Mouse (Mus musculus) MEL (cell line): ENCODE results near the gene Rgs8. TPM values are rescaled to one million over a fixed set of nuclear protein-coding genes. Genes with fewer than 3 reads are reported as not detected.

Experiments
- DNase-seq: peaks from one replicate; pipeline ENCODE4 v3.0.0; 2011; ENCODE audit warnings: low read depth, low spot score
- H3K27ac ChIP-seq: 2 replicates; pipeline ENCODE4 v1.5.1; 2012; ENCODE audit warnings: low read depth, mild to moderate bottlenecking, control low read depth, low read length, moderate library complexity; ENCODE audit not compliant: control insufficient read depth
- H3K27me3 ChIP-seq, 2 experiments: fragments of 150-350 bp in 1 of 2; sonication (generic) in 1 of 2; 2 replicates each; pipeline ENCODE4 v1.6.1; 2012; ENCODE audit warnings: low read length in 2 of 2, mild to moderate bottlenecking in 2 of 2, improper control_type of control experiment in 1 of 2, moderate library complexity in 1 of 2; ENCODE audit not compliant: insufficient read depth in 2 of 2, control insufficient read depth in 1 of 2
- H3K36me3 ChIP-seq, 2 experiments: 2 replicates each; pipeline ENCODE4 v1.6.1; 2012 to 2014; ENCODE audit warnings: low read length in 2 of 2, improper control_type of control experiment in 1 of 2, inconsistent platforms in 1 of 2, mild to moderate bottlenecking in 1 of 2; ENCODE audit not compliant: insufficient read depth in 2 of 2, control insufficient read depth in 1 of 2
- H3K4me1 ChIP-seq, 2 experiments: fragments of 150-350 bp in 1 of 2; sonication (generic) in 1 of 2; 2 replicates each; pipeline ENCODE4 v1.6.1; 2012; ENCODE audit warnings: low read length in 2 of 2, improper control_type of control experiment in 1 of 2, mild to moderate bottlenecking in 1 of 2; ENCODE audit not compliant: insufficient read depth in 2 of 2, control insufficient read depth in 1 of 2
- H3K4me3 ChIP-seq, 2 experiments: fragments of 150-350 bp in 1 of 2; sonication (generic) in 1 of 2; 2 replicates each; pipeline ENCODE4 v1.5.1; 2012; ENCODE audit warnings: low read depth in 2 of 2, low read length in 2 of 2, mild to moderate bottlenecking in 2 of 2, moderate library complexity in 2 of 2, control low read depth in 1 of 2, improper control_type of control experiment in 1 of 2; ENCODE audit not compliant: control insufficient read depth in 1 of 2, insufficient read depth in 1 of 2
- H3K79me2 ChIP-seq: 2 replicates; pipeline ENCODE4 v1.6.1; 2012; ENCODE audit warnings: mild to moderate bottlenecking, low read length, moderate library complexity; ENCODE audit not compliant: control insufficient read depth, poor library complexity, insufficient read depth
- H3K9ac ChIP-seq: 2 replicates; pipeline ENCODE4 v1.6.1; 2012; ENCODE audit warnings: low read depth, mild to moderate bottlenecking, control low read depth, low read length, moderate library complexity; ENCODE audit not compliant: control insufficient read depth, poor library complexity, severe bottlenecking
- H3K9me3 ChIP-seq: fragments of 150-350 bp; sonication (generic); replicated peaks from 2 replicates; pipeline ENCODE4 v1.6.1; 2012; ENCODE audit warnings: mild to moderate bottlenecking, low read length, improper control_type of control experiment, moderate library complexity; ENCODE audit not compliant: insufficient read depth
- CHD1 ChIP-seq: IDR thresholded peaks from 2 replicates; pipeline ENCODE4 v1.6.1; 2012; ENCODE audit warnings: low read depth, mild to moderate bottlenecking, inconsistent platforms, low read length, improper control_type of control experiment
- CHD2 ChIP-seq: IDR thresholded peaks from 2 replicates; pipeline ENCODE4 v1.6.1; 2011; ENCODE audit warnings: low read length, improper control_type of control experiment
- CTCF ChIP-seq, 3 experiments: IDR thresholded peaks in 2 of 3; conservative IDR thresholded peaks in 1 of 3; 2 replicates each; pipeline ENCODE4 v1.5.1; 2011 to 2012; ENCODE audit warnings: low read length in 3 of 3, low read depth in 2 of 3, mild to moderate bottlenecking in 2 of 3, improper control_type of control experiment in 1 of 3, inconsistent platforms in 1 of 3, mixed read lengths in 1 of 3, moderate library complexity in 1 of 3; ENCODE audit not compliant: control insufficient read depth in 1 of 3, insufficient read depth in 1 of 3, poor library complexity in 1 of 3, severe bottlenecking in 1 of 3
- EP300 ChIP-seq, 2 experiments: IDR thresholded peaks; 2 replicates each; pipeline ENCODE4 v1.6.1; 2011; ENCODE audit warnings: improper control_type of control experiment in 2 of 2, low read length in 2 of 2, low read depth in 1 of 2, mild to moderate bottlenecking in 1 of 2
- GATA1 ChIP-seq: IDR thresholded peaks from 2 replicates; pipeline ENCODE4 v1.6.1; 2011; ENCODE audit warnings: low read depth, low read length, improper control_type of control experiment
- JUND ChIP-seq: IDR thresholded peaks from 2 replicates; pipeline ENCODE4 v1.6.1; 2011; ENCODE audit warnings: low read depth, mild to moderate bottlenecking, improper control_type of control experiment, low read length
- KAT2A ChIP-seq: conservative IDR thresholded peaks from 2 replicates; pipeline ENCODE4 v1.6.1; 2012; ENCODE audit warnings: low read depth, low read length, improper control_type of control experiment, inconsistent platforms
- MAX ChIP-seq: IDR thresholded peaks from 2 replicates; pipeline ENCODE4 v1.6.1; 2011; ENCODE audit warnings: low read length, improper control_type of control experiment
- MAZ ChIP-seq: IDR thresholded peaks from 2 replicates; pipeline ENCODE4 v1.6.1; 2012; ENCODE audit warnings: low read depth, mild to moderate bottlenecking, inconsistent platforms, low read length, improper control_type of control experiment
- MXI1 ChIP-seq: IDR thresholded peaks from 2 replicates; pipeline ENCODE4 v1.6.1; 2011; ENCODE audit warnings: mild to moderate bottlenecking, low read depth, low read length, improper control_type of control experiment
- MYB ChIP-seq: IDR thresholded peaks from 2 replicates; pipeline ENCODE4 v1.6.1; 2011; ENCODE audit warnings: mild to moderate bottlenecking, low read depth, low read length, improper control_type of control experiment
- NELFE ChIP-seq: IDR thresholded peaks from 2 replicates; pipeline ENCODE4 v1.6.1; 2011; ENCODE audit warnings: low read depth, low read length, improper control_type of control experiment
- POLR2A ChIP-seq, 2 experiments: IDR thresholded peaks; 2 replicates each; pipeline ENCODE4 v1.6.1; 2011 to 2012; ENCODE audit warnings: low read length in 2 of 2, mild to moderate bottlenecking in 2 of 2, control low read depth in 1 of 2, improper control_type of control experiment in 1 of 2, low read depth in 1 of 2, moderate library complexity in 1 of 2; ENCODE audit not compliant: control insufficient read depth in 1 of 2, insufficient read depth in 1 of 2, poor library complexity in 1 of 2
- POLR2AphosphoS2 ChIP-seq: IDR thresholded peaks from 2 replicates; pipeline ENCODE4 v1.6.1; 2011; ENCODE audit warnings: low read length, improper control_type of control experiment
- RAD21 ChIP-seq: IDR thresholded peaks from 2 replicates; pipeline ENCODE4 v1.6.1; 2011; ENCODE audit warnings: mild to moderate bottlenecking, low read depth, low read length, improper control_type of control experiment
- SMC3 ChIP-seq: IDR thresholded peaks from 2 replicates; pipeline ENCODE4 v1.6.1; 2011; ENCODE audit warnings: low read depth, low read length, improper control_type of control experiment
- TBP ChIP-seq: IDR thresholded peaks from 2 replicates; pipeline ENCODE4 v1.8.0; 2011; ENCODE audit warnings: low read depth, low read length, improper control_type of control experiment
- UBTF ChIP-seq: IDR thresholded peaks from 2 replicates; pipeline ENCODE4 v1.6.1; 2012; ENCODE audit warnings: low read depth, mild to moderate bottlenecking, inconsistent platforms, low read length, improper control_type of control experiment, moderate library complexity, borderline replicate concordance; ENCODE audit not compliant: insufficient read depth
- ZC3H11A ChIP-seq: IDR thresholded peaks from 2 replicates; pipeline ENCODE4 v1.6.1; 2012; ENCODE audit warnings: low read depth, mild to moderate bottlenecking, inconsistent platforms, low read length, improper control_type of control experiment
- ZNF384 ChIP-seq: IDR thresholded peaks from 2 replicates; pipeline ENCODE4 v1.6.1; 2012; ENCODE audit warnings: low read depth, mild to moderate bottlenecking, inconsistent platforms, low read length, improper control_type of control experiment
- polyA plus RNA-seq, 2 experiments: library from polyadenylated mRNA; stranded (reverse) in 1 of 2; unstranded in 1 of 2; fragments of >175 nt in 1 of 2; fragments of >200 nt in 1 of 2; gene quantifications; 2 replicates each; pipeline versions ENCODE4 v1.2.1 to v1.2.4; 2012; ENCODE audit warnings: low replicate concordance in 2 of 2, low read depth in 1 of 2; ENCODE audit not compliant: insufficient read length in 2 of 2, insufficient read depth in 1 of 2, missing spikeins in 1 of 2
- total RNA-seq: library from RNA; depleted of rRNA; stranded (reverse); fragments of 300-350 nt; gene quantifications from 2 replicates; pipeline ENCODE4 v1.2.3, GENCODE M21; 2012

The Rgs8 gene
- total and polyA plus RNA-seq, 3 experiments: not detected

DNA sequence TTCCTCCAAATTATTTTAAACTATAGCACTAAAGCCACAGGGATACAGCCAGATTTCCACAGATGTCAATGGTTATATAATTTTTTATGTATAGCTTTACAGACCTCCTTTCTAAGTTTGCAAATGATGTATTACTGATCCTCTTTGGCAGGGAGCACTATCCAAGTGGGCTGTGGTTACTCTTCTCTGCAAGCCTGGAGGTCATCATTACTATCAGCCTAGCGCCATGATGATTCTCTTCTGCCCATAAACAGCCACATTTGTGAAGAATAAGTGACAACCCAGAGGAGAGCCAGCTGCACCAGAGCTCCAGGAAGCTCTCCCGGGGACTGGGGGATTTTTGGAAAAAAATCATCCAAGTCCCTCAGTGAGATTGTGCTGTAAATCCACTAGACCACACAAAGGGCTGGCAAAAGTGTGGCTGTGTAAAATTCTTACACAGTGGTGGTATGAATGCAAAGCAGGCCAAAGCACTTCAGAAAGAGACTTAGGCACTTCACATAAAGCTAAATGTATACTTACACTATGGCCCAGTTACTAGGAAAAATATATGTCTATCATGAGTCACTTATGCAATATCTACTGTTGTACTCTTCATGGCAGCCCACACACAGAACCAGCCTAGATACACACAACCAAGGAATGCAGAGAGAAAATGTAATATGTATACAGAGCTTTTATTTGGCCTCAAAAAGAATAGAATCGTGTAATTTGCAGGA, 58.9 kb downstream of the Rgs8 start:
- H3K27me3 ChIP-seq: no peaks in the 10 kb centered on the region
- H3K27ac ChIP-seq: no peak overlapping the region
- H3K9me3 ChIP-seq: no peaks in the 10 kb centered on the region
- H3K4me1 ChIP-seq: no peaks in the 10 kb centered on the region
- no peak for DNase-seq
- H3K4me3 ChIP-seq: no peak overlapping the region
- H3K79me2 ChIP-seq: no peaks in the 10 kb centered on the region
- TF ChIP-seq MAZ (no peak), KAT2A (no peak), MYB (no peak), SMC3 (no peak), NELFE (no peak), POLR2A (IDR thresholded peaks at IDR 0.05; ENCODE audit: control insufficient read depth in 1 of 2, insufficient read depth in 1 of 2, low read depth in 1 of 2, low read length in 2 of 2, poor library complexity in 1 of 2) (no peak), CTCF (IDR thresholded peaks at IDR 0.05 in 2 of 3, conservative IDR thresholded peaks at IDR 0.05 in 1 of 3; ENCODE audit: control insufficient read depth in 1 of 3, insufficient read depth in 1 of 3, low read depth in 2 of 3, low read length in 3 of 3, poor library complexity in 1 of 3, severe bottlenecking in 1 of 3) (no peak), EP300 (IDR thresholded peaks at IDR 0.05; ENCODE audit: low read depth in 1 of 2, low read length in 2 of 2) (no peak), UBTF (no peak), MXI1 (no peak), ZNF384 (no peak), CHD1 (no peak)
- no peak overlapping the region for H3K9ac ChIP-seq
- H3K36me3 ChIP-seq: no peaks in the 10 kb centered on the region

DNA sequence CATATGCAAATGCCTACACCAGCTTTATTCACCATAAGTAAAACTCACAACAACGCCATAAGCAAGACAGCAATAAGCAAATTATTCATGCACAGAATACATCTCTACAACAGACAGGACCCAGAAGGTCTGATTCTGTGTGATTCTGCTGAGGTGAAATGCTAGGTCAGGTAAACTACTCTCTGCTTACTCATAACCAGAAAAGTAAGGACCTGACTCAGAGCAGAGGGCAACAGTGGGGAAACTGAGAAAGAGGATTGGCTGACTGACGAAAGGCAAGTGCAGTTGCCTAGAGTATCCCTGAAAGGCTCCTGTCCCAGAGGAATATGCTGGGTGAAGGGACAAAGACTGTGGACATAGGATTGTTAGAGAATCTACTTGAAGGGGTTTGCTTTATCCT, 59.8 kb downstream of the Rgs8 start:
- H3K9me3 ChIP-seq: no peaks in the 10 kb centered on the region
- no peak for DNase-seq
- H3K4me1 ChIP-seq: no peaks in the 10 kb centered on the region
- H3K27ac ChIP-seq: no peak overlapping the region
- no peaks in the 10 kb centered on the region for H3K27me3 ChIP-seq
- H3K79me2 ChIP-seq: no peaks in the 10 kb centered on the region
- no peak overlapping the region for H3K9ac ChIP-seq
- H3K4me3 ChIP-seq: no peak overlapping the region
- TF ChIP-seq CTCF (IDR thresholded peaks at IDR 0.05 in 2 of 3, conservative IDR thresholded peaks at IDR 0.05 in 1 of 3; ENCODE audit: control insufficient read depth in 1 of 3, insufficient read depth in 1 of 3, low read depth in 2 of 3, low read length in 3 of 3, poor library complexity in 1 of 3, severe bottlenecking in 1 of 3): no peak
- TF ChIP-seq CHD2: no peak
- no peak for TF ChIP-seq ZNF384
- no peak for TF ChIP-seq JUND
- TF ChIP-seq MAZ: no peak
- TF ChIP-seq POLR2AphosphoS2: no peak
- TF ChIP-seq RAD21: no peak
- no peak for TF ChIP-seq MAX
- TF ChIP-seq ZC3H11A: no peak
- TF ChIP-seq TBP: no peak
- TF ChIP-seq GATA1: no peak
- TF ChIP-seq, all 39 proteins: peak for 0
- no peaks in the 10 kb centered on the region for H3K36me3 ChIP-seq
